Mouse (Mus musculus): ENCODE data around the gene Ptpn14.

GRCm38 (mm10) chr1:189728784-189729115 lies 682 bp downstream of the Ptpn14 start:
- no peak for TF ChIP-seq CTCF (IDR thresholded peaks at IDR 0.05; ENCODE audit: low read depth, low read length)
- TF ChIP-seq POLR2A (IDR thresholded peaks at IDR 0.05; ENCODE audit: borderline replicate concordance, low read depth, low read length): no peak

All from bone marrow macrophage, adult 2 months (primary cell).